Mouse (Mus musculus): Measurements from ENCODE around the gene Slc9a6. TPM values are rescaled to one million over a fixed set of nuclear protein-coding genes. Genes with fewer than 3 reads are reported as not detected.

The Slc9a6 gene
- polyA plus RNA-seq, 1 experiment from 2014 or later = 6.8 TPM

- Histone ChIP-seq H3K9ac (ENCODE audit: low read depth, low read length) (no peak overlapping the region), H3K4me3 (ENCODE audit: low read depth, low read length) (no peak overlapping the region), H3K27ac (ENCODE audit: low read depth, low read length) (no peak overlapping the region), H3K27me3 (replicated peaks; ENCODE audit: control insufficient read depth, insufficient read depth, low read length) (no peaks in the 10 kb centered on the region), H3K4me1 (replicated peaks; ENCODE audit: control insufficient read depth, insufficient read depth, low read length) (no peaks in the 10 kb centered on the region), H3K9me3 (ENCODE audit: control insufficient read depth, low read length) (no peaks in the 10 kb centered on the region), H3K4me2 (no peak overlapping the region), H3K36me3 (ENCODE audit: control insufficient read depth, insufficient read depth, low read length) (no peaks in the 10 kb centered on the region)
- no peak for ATAC-seq (replicated peaks; ENCODE audit: low FRiP score)
- 78% methylated on average over 8 of the region's 8 CpGs for WGBS
- DNase-seq (ENCODE audit: low spot score) = no peak
Measured at GRCm38 (mm10) chrX:56703965-56704562, 94.5 kb downstream of the Slc9a6 start.

- Histone ChIP-seq H3K4me1 (replicated peaks; ENCODE audit: control insufficient read depth, insufficient read depth, low read length) (no peaks in the 10 kb centered on the region), H3K27ac (ENCODE audit: low read depth, low read length) (no peak overlapping the region), H3K27me3 (replicated peaks; ENCODE audit: control insufficient read depth, insufficient read depth, low read length) (no peaks in the 10 kb centered on the region), H3K4me3 (ENCODE audit: low read depth, low read length) (no peak overlapping the region), H3K9ac (ENCODE audit: low read depth, low read length) (no peak overlapping the region), H3K9me3 (ENCODE audit: control insufficient read depth, low read length) (no peaks in the 10 kb centered on the region), H3K4me2 (no peak overlapping the region), H3K36me3 (ENCODE audit: control insufficient read depth, insufficient read depth, low read length) (no peaks in the 10 kb centered on the region)
- no peak for DNase-seq (ENCODE audit: low spot score)
- WGBS = 74% methylated on average over 6 of the region's 6 CpGs
- no peak for ATAC-seq (replicated peaks; ENCODE audit: low FRiP score)
Measured at GRCm38 (mm10) chrX:56708592-56709370, 99.2 kb downstream of the Slc9a6 start.

DNA sequence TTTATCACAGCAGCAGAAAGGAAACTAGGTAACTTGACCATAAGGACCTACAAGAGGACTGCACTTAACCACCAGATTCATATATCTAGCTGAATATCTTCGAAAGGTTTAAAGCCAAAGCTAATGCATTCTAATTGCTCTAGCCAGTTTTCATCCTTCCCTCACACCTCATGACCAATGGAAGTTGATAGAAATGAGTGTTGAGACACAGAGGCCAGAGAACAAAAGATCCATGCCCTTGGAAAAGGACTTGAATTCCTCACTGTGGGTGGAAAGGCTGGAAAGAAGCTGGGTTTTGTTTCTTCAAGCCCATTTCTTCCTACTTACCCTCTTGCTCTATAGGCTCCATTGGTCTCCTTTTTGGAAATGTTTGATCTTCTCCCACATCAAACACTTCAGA lies 101.0 kb downstream of the Slc9a6 start:
- no peak overlapping the region for H3K4me2 ChIP-seq
- no peaks in the 10 kb centered on the region for H3K9me3 ChIP-seq (ENCODE audit: control insufficient read depth, low read length)
- no peaks in the 10 kb centered on the region for H3K36me3 ChIP-seq (ENCODE audit: control insufficient read depth, insufficient read depth, low read length)
- H3K4me3 ChIP-seq (ENCODE audit: low read depth, low read length) = no peak overlapping the region
- no peak overlapping the region for H3K9ac ChIP-seq (ENCODE audit: low read depth, low read length)
- no peak for DNase-seq (ENCODE audit: low spot score)
- no peak overlapping the region for H3K27ac ChIP-seq (ENCODE audit: low read depth, low read length)
- ATAC-seq (replicated peaks; ENCODE audit: low FRiP score) = no peak
- H3K4me1 ChIP-seq (replicated peaks; ENCODE audit: control insufficient read depth, insufficient read depth, low read length) = no peaks in the 10 kb centered on the region
- H3K27me3 ChIP-seq (replicated peaks; ENCODE audit: control insufficient read depth, insufficient read depth, low read length) = no peaks in the 10 kb centered on the region
- WGBS = 76% methylated on average over 1 of the region's 1 CpGs

GRCm38 (mm10) chrX:56712666-56713065 lies 103.1 kb downstream of the Slc9a6 start:
- ATAC-seq (replicated peaks; ENCODE audit: low FRiP score) = no peak
- no peak overlapping the region for H3K9ac ChIP-seq (ENCODE audit: low read depth, low read length)
- no peaks in the 10 kb centered on the region for H3K27me3 ChIP-seq (replicated peaks; ENCODE audit: control insufficient read depth, insufficient read depth, low read length)
- 52% methylated on average over 1 of the region's 1 CpGs for WGBS
- no peak overlapping the region for H3K4me2 ChIP-seq
- no peak for DNase-seq (ENCODE audit: low spot score)
- no peaks in the 10 kb centered on the region for H3K9me3 ChIP-seq (ENCODE audit: control insufficient read depth, low read length)
- H3K4me3 ChIP-seq (ENCODE audit: low read depth, low read length) = no peak overlapping the region
- no peaks in the 10 kb centered on the region for H3K4me1 ChIP-seq (replicated peaks; ENCODE audit: control insufficient read depth, insufficient read depth, low read length)
- H3K36me3 ChIP-seq (ENCODE audit: control insufficient read depth, insufficient read depth, low read length) = no peaks in the 10 kb centered on the region
- no peak overlapping the region for H3K27ac ChIP-seq (ENCODE audit: low read depth, low read length)

Small RNA genes lying within 50 kb of the gene (microRNA-seq; reads per million reads assigned to microRNA genes)
- gene Mir5116 (ENCODE audit: borderline number of aligned reads) = 7.0 reads per million, percentile 18 among the genes with 10 or more reads in this experiment

Other genes starting within 250 kb of the Slc9a6 start
- gene Smim10l2a, start 235.2 kb upstream of the Slc9a6 start, polyA plus RNA-seq (2014; fragmentation: Nextera tagmentation; extraction: Ambion mirVana) = 1.2 and 2.2 TPM in 2 replicates
- 2.1 and 2.2 TPM in 2 replicates for gene Gm2174, start 161.8 kb upstream of the Slc9a6 start, polyA plus RNA-seq (2014; fragmentation: Nextera tagmentation; extraction: Ambion mirVana)
- gene Ints6l, start 154.9 kb upstream of the Slc9a6 start, polyA plus RNA-seq (2014; fragmentation: Nextera tagmentation; extraction: Ambion mirVana) = 41.8 and 44.8 TPM in 2 replicates
- gene Gm10477, start 85.0 kb upstream of the Slc9a6 start, polyA plus RNA-seq (2014; fragmentation: Nextera tagmentation; extraction: Ambion mirVana) = not detected in 2 replicates
- not detected in 2 replicates for gene Gm648, start 60.2 kb upstream of the Slc9a6 start, polyA plus RNA-seq (2014; fragmentation: Nextera tagmentation; extraction: Ambion mirVana)
- 20.2 and 25.0 TPM in 2 replicates for gene Mmgt1, start 11.7 kb upstream of the Slc9a6 start, polyA plus RNA-seq (2014; fragmentation: Nextera tagmentation; extraction: Ambion mirVana)
- gene Fhl1, start 122.0 kb downstream of the Slc9a6 start, polyA plus RNA-seq (2014; fragmentation: Nextera tagmentation; extraction: Ambion mirVana) = 17.2 and 19.7 TPM in 2 replicates
- 1.4 and 1.5 TPM in 2 replicates for gene Map7d3, start 212.6 kb downstream of the Slc9a6 start, polyA plus RNA-seq (2014; fragmentation: Nextera tagmentation; extraction: Ambion mirVana)